ENCODE assay signal across 28 mouse cellular contexts in genomic region chr8:86721490-86721889, GRCm38 (mm10).
"Had no signal": no experiment of that assay in that cellular context is flagged by ENCODE, and none has a peak within 500 bp of the region (broad histone marks: within the 10 kb centered on the region; RNA-seq: fewer than 3 reads in every experiment).

No protein-coding gene starts in this region.

- H3K27me3 ChIP-seq: embryonic facial prominence, embryonic 12.5 days; embryonic facial prominence, embryonic 13.5 days; embryonic facial prominence, embryonic 15.5 days; forebrain, embryonic 12.5 days; forebrain, embryonic 13.5 days; forebrain, embryonic 15.5 days had no signal

- ATAC-seq: forebrain, embryonic 13.5 days; forebrain, embryonic 14.5 days; forebrain, embryonic 15.5 days; forebrain, embryonic 16.5 days; forebrain, postnatal 0 days had no signal

- H3K4me2 ChIP-seq: embryonic facial prominence, embryonic 12.5 days; embryonic facial prominence, embryonic 13.5 days; embryonic facial prominence, embryonic 15.5 days; forebrain, embryonic 12.5 days; forebrain, embryonic 13.5 days; forebrain, embryonic 15.5 days had no signal

- DNase-seq: cerebellum, adult 2 months; cerebellum, adult 8-10 months; cerebellum, adult 9-10 months; cerebellum, adult 9-11 months; cerebellum, postnatal 10 days; cerebellum, postnatal 14 days; cerebellum, postnatal 25 days; cerebellum, postnatal 36 days; embryo, embryonic 11 days; forebrain, postnatal 0 days; gastrocnemius, adult 2 months; gastrocnemius, postnatal 10 days; gastrocnemius, postnatal 14 days; gastrocnemius, postnatal 25 days; gastrocnemius, postnatal 36 days; heart, adult 18-20 months; heart, adult 2 months had no signal

- H3K4me3 ChIP-seq: embryonic facial prominence, embryonic 10.5 days; embryonic facial prominence, embryonic 12.5 days; embryonic facial prominence, embryonic 13.5 days; embryonic facial prominence, embryonic 15.5 days; erythroblast, embryonic 14.5 days; forebrain, embryonic 10.5 days; forebrain, embryonic 12.5 days; forebrain, embryonic 13.5 days; forebrain, embryonic 15.5 days; gastrocnemius, adult 2 months; heart, adult 2 months had no signal

- H3K27ac ChIP-seq: embryonic facial prominence, embryonic 10.5 days; embryonic facial prominence, embryonic 12.5 days; embryonic facial prominence, embryonic 13.5 days; embryonic facial prominence, embryonic 15.5 days; forebrain, embryonic 10.5 days; forebrain, embryonic 12.5 days; forebrain, embryonic 13.5 days; forebrain, embryonic 15.5 days; gastrocnemius, adult 2 months; heart, adult 2 months had no signal

- H3K4me1 ChIP-seq: embryonic facial prominence, embryonic 10.5 days; embryonic facial prominence, embryonic 12.5 days; embryonic facial prominence, embryonic 15.5 days; forebrain, embryonic 10.5 days; forebrain, embryonic 12.5 days; forebrain, embryonic 13.5 days; forebrain, embryonic 15.5 days had no signal

- H3K9ac ChIP-seq: embryonic facial prominence, embryonic 12.5 days; embryonic facial prominence, embryonic 13.5 days; embryonic facial prominence, embryonic 15.5 days; forebrain, embryonic 12.5 days; forebrain, embryonic 13.5 days; forebrain, embryonic 15.5 days; forebrain, postnatal 0 days had no signal

- H3K9me3 ChIP-seq: embryonic facial prominence, embryonic 10.5 days; embryonic facial prominence, embryonic 12.5 days; embryonic facial prominence, embryonic 13.5 days; embryonic facial prominence, embryonic 15.5 days; forebrain, embryonic 10.5 days; forebrain, embryonic 12.5 days; forebrain, embryonic 13.5 days; forebrain, embryonic 15.5 days had no signal
